Mouse (Mus musculus) stomach, postnatal 0 days (tissue): ENCODE results near the gene Ccdc103.

ENCODE experiments used
- CTCF ChIP-seq: IDR thresholded peaks from 2 replicates; pipeline ENCODE4 v1.5.1; 2016; ENCODE audit warnings: antibody characterized with exemption, low read depth, mild to moderate bottlenecking, moderate library complexity
- EP300 ChIP-seq: optimal IDR thresholded peaks from 2 replicates; pipeline ENCODE3; 2016; ENCODE audit warnings: antibody characterized with exemption

GRCm38 (mm10) chr11:102930672-102931071, 49.7 kb downstream of the Ccdc103 start:
- TF ChIP-seq CTCF = no peak
- no peak for TF ChIP-seq EP300
